Mouse (Mus musculus) midbrain, embryonic 13.5 days (tissue): ENCODE measurements around the gene Trim8. TPM values are rescaled to one million over a fixed set of nuclear protein-coding genes. Genes with fewer than 3 reads are reported as not detected.

Experiments used
- polyA plus RNA-seq: library from polyadenylated mRNA; unstranded; fragments of >200 nt; fragmentation: Nextera tagmentation; extraction: Ambion mirVana; gene quantifications from 2 replicates; pipeline ENCODE4 v1.2.1, GENCODE M21; 2015

The Trim8 gene
- polyA plus RNA-seq, 1 experiment from 2014 or later, result 33.0 TPM

Other genes with a start within 250 kb of the Trim8 start
- gene Nfkb2, start 197.4 kb upstream of the Trim8 start, polyA plus RNA-seq, result 1.8 and 2.3 TPM in 2 replicates
- 61.7 and 69.0 TPM in 2 replicates for gene Psd, start 174.5 kb upstream of the Trim8 start, polyA plus RNA-seq
- 40.8 and 44.2 TPM in 2 replicates for gene Fbxl15, start 173.5 kb upstream of the Trim8 start, polyA plus RNA-seq
- gene Cuedc2, start 163.0 kb upstream of the Trim8 start, polyA plus RNA-seq, result 290 TPM in 2 replicates
- 7.8 and 9.2 TPM in 2 replicates for gene Mfsd13a, start 160.6 kb upstream of the Trim8 start, polyA plus RNA-seq
- gene 2310034G01Rik, start 151.4 kb upstream of the Trim8 start, polyA plus RNA-seq, result 1.7 TPM in 2 replicates
- 331 and 333 TPM in 2 replicates for gene Actr1a, start 106.0 kb upstream of the Trim8 start, polyA plus RNA-seq
- gene Sufu, start 104.8 kb upstream of the Trim8 start, polyA plus RNA-seq, result 27.7 and 28.6 TPM in 2 replicates
- gene Arl3, start 71.5 kb downstream of the Trim8 start, polyA plus RNA-seq, result 226 and 238 TPM in 2 replicates
- gene Sfxn2, start 71.7 kb downstream of the Trim8 start, polyA plus RNA-seq, result 10.3 and 11.9 TPM in 2 replicates
- 38.9 and 41.9 TPM in 2 replicates for gene Wbp1l, start 97.4 kb downstream of the Trim8 start, polyA plus RNA-seq
- not detected in 2 replicates for gene Cyp17a1, start 171.5 kb downstream of the Trim8 start, polyA plus RNA-seq
- 20.1 and 22.3 TPM in 2 replicates for gene Borcs7, start 188.2 kb downstream of the Trim8 start, polyA plus RNA-seq
- 32.6 and 34.2 TPM in 2 replicates for gene As3mt, start 205.8 kb downstream of the Trim8 start, polyA plus RNA-seq